Mouse (Mus musculus) erythroblast, embryonic 14.5 days (primary cell): ENCODE results near the gene Bmp6. TPM values are rescaled to one million over a fixed set of nuclear protein-coding genes. Genes with fewer than 3 reads are reported as not detected.

Experiments
- H3K27me3 ChIP-seq: 2 replicates; pipeline ENCODE4 v1.6.1; 2012; ENCODE audit warnings: inconsistent platforms; ENCODE audit not compliant: control insufficient read depth
- H3K36me3 ChIP-seq: 2 replicates; pipeline ENCODE4 v1.6.1; 2012; ENCODE audit warnings: mild to moderate bottlenecking, inconsistent platforms; ENCODE audit not compliant: control insufficient read depth
- H3K4me1 ChIP-seq: 2 replicates; pipeline ENCODE4 v1.6.1; 2012; ENCODE audit warnings: inconsistent platforms; ENCODE audit not compliant: control insufficient read depth
- H3K4me3 ChIP-seq: replicated peaks from 2 replicates; pipeline ENCODE3; 2012; ENCODE audit warnings: moderate library complexity, mild to moderate bottlenecking, inconsistent platforms
- H3K9me3 ChIP-seq: 2 replicates; pipeline ENCODE4 v1.6.1; 2012; ENCODE audit warnings: low read length, inconsistent platforms, mixed read lengths; ENCODE audit not compliant: control insufficient read depth
- GATA1 ChIP-seq: IDR thresholded peaks from 2 replicates; pipeline ENCODE4 v1.6.1; 2012; ENCODE audit warnings: low read length, inconsistent platforms, mixed read lengths
- TAL1 ChIP-seq: IDR thresholded peaks from 3 replicates; pipeline ENCODE4 v1.6.1; 2012; ENCODE audit warnings: low read length, inconsistent platforms, mixed read lengths
- polyA plus RNA-seq: library from polyadenylated mRNA; stranded (reverse); fragments of >175 nt; gene quantifications from 2 replicates; pipeline ENCODE4 v1.2.3, GENCODE M21; 2012

Gene Bmp6
- polyA plus RNA-seq, 1 experiment: not detected

- Histone ChIP-seq H3K4me3 (no peak overlapping the region), H3K27me3 (peaks cover 50% of the 10 kb centered on the region), H3K36me3 (no peaks in the 10 kb centered on the region), H3K4me1 (no peaks in the 10 kb centered on the region), H3K9me3 (no peaks in the 10 kb centered on the region)
- no peak for TF ChIP-seq GATA1
- TF ChIP-seq TAL1: no peak
Observed at GRCm38 (mm10) chr13:38349818-38350217, 4.9 kb downstream of the Bmp6 start.

DNA sequence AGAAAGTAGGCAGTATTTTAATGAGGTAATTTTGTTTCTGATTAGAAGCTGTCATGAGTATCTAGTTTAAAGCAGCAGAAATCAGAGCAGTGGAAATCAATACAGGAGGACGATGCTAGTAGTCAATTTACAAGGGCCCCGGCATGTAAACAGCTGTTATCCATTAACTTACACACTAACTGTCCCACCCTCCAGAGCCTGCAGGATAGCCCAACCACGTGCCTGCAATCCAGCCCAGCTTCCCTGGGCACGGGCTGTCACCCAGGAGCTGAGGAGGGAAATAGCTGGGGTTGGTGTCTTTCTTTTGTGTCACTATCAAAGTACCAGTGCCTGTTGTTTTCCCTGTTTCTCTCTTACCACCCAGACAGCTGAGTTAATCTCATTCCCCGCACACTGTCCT, 7.1 kb downstream of the Bmp6 start:
- H3K36me3 ChIP-seq: no peaks in the 10 kb centered on the region
- TF ChIP-seq GATA1 (no peak), TAL1 (no peak)
- H3K4me3 ChIP-seq: no peak overlapping the region
- H3K9me3 ChIP-seq: no peaks in the 10 kb centered on the region
- H3K4me1 ChIP-seq: no peaks in the 10 kb centered on the region
- peaks cover 28% of the 10 kb centered on the region for H3K27me3 ChIP-seq

DNA sequence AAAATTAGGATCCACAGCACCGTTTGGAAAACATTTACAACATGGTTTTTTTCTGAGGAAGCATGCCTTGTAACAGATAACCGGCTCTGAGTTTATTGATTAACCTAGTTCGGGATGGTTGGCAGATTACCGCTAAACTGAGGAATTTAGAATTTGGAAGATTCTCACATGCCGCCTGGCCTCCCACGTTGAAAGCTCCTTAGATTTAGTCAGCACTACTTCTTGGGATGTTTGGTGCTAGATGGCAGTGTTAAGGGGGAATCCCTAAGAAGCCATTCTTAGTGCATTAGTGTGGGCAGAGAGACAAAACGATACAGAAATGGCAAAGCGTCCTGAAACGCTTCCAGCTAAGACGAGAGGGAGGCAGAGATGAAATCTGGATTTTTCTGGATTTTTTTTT, 8.1 kb downstream of the Bmp6 start:
- Histone ChIP-seq H3K36me3 (no peaks in the 10 kb centered on the region), H3K4me1 (no peaks in the 10 kb centered on the region), H3K4me3 (no peak overlapping the region), H3K9me3 (no peaks in the 10 kb centered on the region), H3K27me3 (peaks cover 18% of the 10 kb centered on the region)
- TF ChIP-seq TAL1 (no peak), GATA1 (no peak)

GRCm38 (mm10) chr13:38353420-38354255, 8.7 kb downstream of the Bmp6 start:
- Histone ChIP-seq H3K4me1 (no peaks in the 10 kb centered on the region), H3K36me3 (no peaks in the 10 kb centered on the region), H3K27me3 (peaks cover 14% of the 10 kb centered on the region), H3K9me3 (no peaks in the 10 kb centered on the region), H3K4me3 (no peak overlapping the region)
- TF ChIP-seq GATA1: no peak
- no peak for TF ChIP-seq TAL1

- H3K27me3 ChIP-seq: peaks cover 11% of the 10 kb centered on the region
- no peaks in the 10 kb centered on the region for H3K36me3 ChIP-seq
- H3K4me3 ChIP-seq: no peak overlapping the region
- no peaks in the 10 kb centered on the region for H3K4me1 ChIP-seq
- TF ChIP-seq TAL1 (no peak), GATA1 (no peak)
- no peaks in the 10 kb centered on the region for H3K9me3 ChIP-seq
Observed at GRCm38 (mm10) chr13:38354284-38354683, 9.4 kb downstream of the Bmp6 start.

DNA sequence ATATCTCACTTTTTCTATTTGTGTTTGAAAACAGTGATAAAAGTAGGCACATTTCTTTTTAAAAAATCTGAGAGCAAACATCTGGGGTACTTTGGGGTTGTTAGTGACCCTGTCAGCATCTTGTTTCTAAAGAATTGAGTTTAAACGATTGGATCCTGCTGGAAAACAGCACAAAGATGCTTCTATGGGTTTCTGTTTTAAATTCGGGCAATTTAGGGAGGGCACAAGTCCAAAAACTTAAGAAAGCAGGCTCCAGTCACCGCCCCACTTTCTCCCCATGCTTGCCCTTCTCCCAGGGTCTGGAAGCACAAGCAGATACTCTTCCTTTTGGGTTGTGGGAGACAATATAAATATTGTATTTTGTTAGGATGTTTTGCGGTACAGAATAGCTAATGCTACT, 14.1 kb downstream of the Bmp6 start:
- no peaks in the 10 kb centered on the region for H3K4me1 ChIP-seq
- H3K4me3 ChIP-seq: no peak overlapping the region
- no peaks in the 10 kb centered on the region for H3K9me3 ChIP-seq
- H3K36me3 ChIP-seq: no peaks in the 10 kb centered on the region
- no peak for TF ChIP-seq TAL1
- TF ChIP-seq GATA1: no peak
- H3K27me3 ChIP-seq: no peaks in the 10 kb centered on the region

DNA sequence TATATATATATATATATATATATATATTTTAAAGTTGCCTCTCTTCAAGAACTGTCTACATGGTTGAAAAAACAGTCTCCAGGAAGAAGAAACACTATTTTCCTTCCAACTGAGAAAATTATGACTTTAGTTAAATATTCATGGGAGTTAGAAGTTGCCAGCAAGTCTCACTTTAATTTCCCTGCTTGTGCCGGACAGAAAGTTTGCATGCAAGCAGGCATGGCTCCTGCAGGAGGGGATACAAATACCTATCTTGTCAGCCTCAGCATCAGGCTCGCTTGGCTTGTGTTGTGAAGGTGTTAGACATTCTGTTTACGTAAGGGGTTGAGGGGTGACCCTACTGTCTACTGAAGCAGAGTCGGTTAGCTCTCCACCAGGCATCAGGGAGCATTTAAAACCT, 17.8 kb downstream of the Bmp6 start:
- Histone ChIP-seq H3K4me3 (no peak overlapping the region), H3K36me3 (no peaks in the 10 kb centered on the region), H3K4me1 (no peaks in the 10 kb centered on the region), H3K27me3 (no peaks in the 10 kb centered on the region), H3K9me3 (no peaks in the 10 kb centered on the region)
- TF ChIP-seq GATA1 (no peak), TAL1 (no peak)

GRCm38 (mm10) chr13:38363869-38364268, 19.0 kb downstream of the Bmp6 start:
- TF ChIP-seq GATA1: no peak
- no peak for TF ChIP-seq TAL1
- Histone ChIP-seq H3K27me3 (no peaks in the 10 kb centered on the region), H3K4me1 (no peaks in the 10 kb centered on the region), H3K36me3 (no peaks in the 10 kb centered on the region), H3K9me3 (no peaks in the 10 kb centered on the region), H3K4me3 (no peak overlapping the region)

DNA sequence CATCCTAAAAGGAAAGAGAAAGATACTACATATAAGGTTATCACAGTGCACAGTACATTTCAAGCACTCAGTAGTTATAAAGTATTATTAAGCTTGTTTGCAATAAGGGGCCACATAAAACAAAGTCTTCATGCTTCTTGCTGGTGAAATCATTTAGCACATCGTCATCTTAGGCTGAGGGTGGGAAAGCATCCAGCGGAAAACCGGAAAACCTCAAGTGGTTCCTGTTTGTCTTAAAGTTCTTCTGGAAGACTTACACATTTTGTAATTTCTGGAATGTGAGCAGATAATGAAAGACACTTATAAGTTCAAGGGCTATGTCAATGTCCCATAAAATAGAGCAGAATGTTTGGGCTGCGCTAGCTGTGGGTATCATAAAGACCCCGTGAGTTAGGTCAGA, 24.7 kb downstream of the Bmp6 start:
- no peaks in the 10 kb centered on the region for H3K36me3 ChIP-seq
- no peaks in the 10 kb centered on the region for H3K4me1 ChIP-seq
- TF ChIP-seq GATA1 (no peak), TAL1 (no peak)
- no peaks in the 10 kb centered on the region for H3K27me3 ChIP-seq
- no peak overlapping the region for H3K4me3 ChIP-seq
- peaks cover 2% of the 10 kb centered on the region; the same call in 1 of the 2 replicates for H3K9me3 ChIP-seq
